Mouse (Mus musculus) heart, adult 2 months (tissue): Measurements from ENCODE around the gene Rbp2. TPM values are rescaled to one million over a fixed set of nuclear protein-coding genes. Genes with fewer than 3 reads are reported as not detected.
A peak's percentile ranks its signal among the peaks of the same experiment; 100 is the strongest.

ENCODE experiments used
- DNase-seq, 2 experiments: peaks; one replicate each; pipeline ENCODE4 v3.0.0; 2021
- H3K27ac ChIP-seq: fragments of 200-600 bp; 2 replicates; pipeline ENCODE4 v1.8.1; 2022
- H3K27me3 ChIP-seq: fragments of 200-500 bp; 2 replicates; pipeline ENCODE4 v1.6.1; 2012; ENCODE audit warnings: mild to moderate bottlenecking, low read length, inconsistent platforms, mixed read lengths; ENCODE audit not compliant: control insufficient read depth, insufficient read depth
- H3K36me3 ChIP-seq: fragments of 200-500 bp; 2 replicates; pipeline ENCODE4 v1.6.1; 2012; ENCODE audit warnings: low read length, inconsistent platforms; ENCODE audit not compliant: control insufficient read depth, insufficient read depth
- H3K4me1 ChIP-seq: fragments of 200-500 bp; 2 replicates; pipeline ENCODE4 v1.6.1; 2011; ENCODE audit warnings: low read length; ENCODE audit not compliant: control insufficient read depth, insufficient read depth
- H3K4me3 ChIP-seq: fragments of 200-600 bp; 2 replicates; pipeline ENCODE4 v1.8.1; 2022
- H3K79me2 ChIP-seq: fragments of 200-500 bp; replicated peaks from 2 replicates; pipeline ENCODE4 v1.6.1; 2012; ENCODE audit warnings: mild to moderate bottlenecking, inconsistent platforms, low read length, moderate library complexity, mixed read lengths; ENCODE audit not compliant: control insufficient read depth, insufficient read depth
- H3K9ac ChIP-seq: fragments of 200-500 bp; 2 replicates; pipeline ENCODE4 v1.6.1; 2012; ENCODE audit warnings: low read depth, mild to moderate bottlenecking, control low read depth, inconsistent platforms, low read length, mixed read lengths
- CTCF ChIP-seq: fragments of 200-600 bp; IDR thresholded peaks from 2 replicates; pipeline ENCODE4 v1.8.1; 2022; ENCODE audit warnings: antibody characterized with exemption, mild to moderate bottlenecking, moderate library complexity
- EP300 ChIP-seq: fragments of 200-500 bp; IDR thresholded peaks from 2 replicates; pipeline ENCODE4 v1.6.1; 2011; ENCODE audit warnings: low read depth, low read length, control low read depth; ENCODE audit not compliant: insufficient read depth
- POLR2A ChIP-seq: fragments of 200-500 bp; IDR thresholded peaks from 2 replicates; pipeline ENCODE4 v1.6.1; 2011; ENCODE audit warnings: mild to moderate bottlenecking, low read depth, low read length, control low read depth; ENCODE audit not compliant: insufficient read depth
- WGBS: fragments of 180-500 bp; shearing (Covaris S2); methylation state at CpG from one replicate; pipeline ENCODE4 v1.1.7; 2018; 5-methylcytosine and 5-hydroxymethylcytosine counted together
- intact Hi-C: fragments of 180-260 bp; cut with DNase I; formaldehyde crosslinking; loops from one replicate; pipeline ENCODE4 v1.15.1; 2025
- polyA plus RNA-seq: library from polyadenylated mRNA; depleted of rRNA; stranded (reverse); fragments of >200 nt; gene quantifications from 2 replicates; pipeline ENCODE4 v1.2.3, GENCODE M21; 2012
- total RNA-seq, 2 experiments: library from RNA; stranded (reverse); gene quantifications; 2 replicates each; pipeline ENCODE4 v1.2.3; 2021

Rbp2 gene
- total and polyA plus RNA-seq, 3 experiments = 0.44 TPM; not detected in 2

- H3K27ac ChIP-seq = no peak overlapping the region
These were observed 4.2 kb downstream of the Rbp2 start for GRCm38 (mm10) chr9:98490128-98490527.

GRCm38 (mm10) chr9:98491071-98491470 is 5.2 kb downstream of the Rbp2 start:
- no peak for DNase-seq
- Histone ChIP-seq H3K27ac (no peak overlapping the region), H3K9ac (no peak overlapping the region), H3K36me3 (no peaks in the 10 kb centered on the region), H3K79me2 (no peaks in the 10 kb centered on the region), H3K4me3 (no peak overlapping the region), H3K27me3 (no peaks in the 10 kb centered on the region; the same call in 1 of the 2 replicates), H3K4me1 (peaks cover 4% of the 10 kb centered on the region; the same call in 1 of the 2 replicates)
- no peak for TF ChIP-seq POLR2A
- TF ChIP-seq EP300 = no peak
- TF ChIP-seq CTCF = no peak
- intact Hi-C loops = no loop called here
- WGBS = 89% methylated on average over 5 of the region's 5 CpGs

More at GRCm38 (mm10) chr9:98490128-98490527, 4.2 kb downstream of the Rbp2 start:
- Histone ChIP-seq H3K27me3 (no peaks in the 10 kb centered on the region; the same call in 1 of the 2 replicates), H3K79me2 (no peaks in the 10 kb centered on the region), H3K36me3 (no peaks in the 10 kb centered on the region), H3K4me3 (no peak overlapping the region), H3K9ac (no peak overlapping the region), H3K4me1 (peaks cover 4% of the 10 kb centered on the region; the same call in 1 of the 2 replicates)
- TF ChIP-seq POLR2A = no peak
- no peak for TF ChIP-seq CTCF
- TF ChIP-seq EP300 = no peak
- intact Hi-C loops = no loop called here
- no peak for DNase-seq
- 49% methylated on average over 4 of the region's 4 CpGs for WGBS

DNA sequence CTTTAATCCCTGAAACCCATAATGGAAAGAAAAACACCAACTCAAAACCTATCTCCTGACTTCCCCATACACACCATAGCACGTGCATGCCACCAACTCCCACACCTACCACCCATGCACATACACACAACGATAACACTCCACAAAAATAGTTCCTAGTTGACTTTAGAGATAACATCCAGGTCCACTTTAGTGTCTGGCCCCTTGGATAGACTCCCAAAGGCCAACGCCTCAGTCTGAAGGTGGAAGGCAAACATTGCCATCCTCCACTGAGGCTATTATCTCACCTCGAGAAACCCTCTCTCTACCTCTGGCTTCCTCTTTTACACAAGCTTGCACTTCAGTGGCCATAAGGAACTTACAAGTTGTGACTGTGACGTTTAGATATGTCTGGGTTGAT is 6.3 kb downstream of the Rbp2 start:
- Histone ChIP-seq H3K27me3 (no peaks in the 10 kb centered on the region; the same call in 1 of the 2 replicates), H3K9ac (no peak overlapping the region), H3K4me1 (peaks cover 7% of the 10 kb centered on the region; the same call in 1 of the 2 replicates), H3K27ac (no peak overlapping the region), H3K4me3 (no peak overlapping the region), H3K79me2 (no peaks in the 10 kb centered on the region), H3K36me3 (no peaks in the 10 kb centered on the region)
- TF ChIP-seq CTCF (no peak), EP300 (no peak), POLR2A (no peak)
- WGBS = 62% methylated on average over 5 of the region's 5 CpGs
- intact Hi-C loops = no loop called here
- DNase-seq = no peak

GRCm38 (mm10) chr9:98492821-98493220 is 6.9 kb downstream of the Rbp2 start:
- Histone ChIP-seq H3K36me3 (no peaks in the 10 kb centered on the region), H3K4me1 (peaks cover 5% of the 10 kb centered on the region), H3K79me2 (no peaks in the 10 kb centered on the region), H3K27ac (no peak overlapping the region), H3K9ac (no peak overlapping the region), H3K27me3 (no peaks in the 10 kb centered on the region; the same call in 1 of the 2 replicates), H3K4me3 (no peak overlapping the region)
- no peak for DNase-seq
- 32% methylated on average over 1 of the region's 1 CpGs for WGBS
- intact Hi-C loops = no loop called here
- TF ChIP-seq POLR2A (no peak), CTCF (no peak), EP300 (no peak)

DNA sequence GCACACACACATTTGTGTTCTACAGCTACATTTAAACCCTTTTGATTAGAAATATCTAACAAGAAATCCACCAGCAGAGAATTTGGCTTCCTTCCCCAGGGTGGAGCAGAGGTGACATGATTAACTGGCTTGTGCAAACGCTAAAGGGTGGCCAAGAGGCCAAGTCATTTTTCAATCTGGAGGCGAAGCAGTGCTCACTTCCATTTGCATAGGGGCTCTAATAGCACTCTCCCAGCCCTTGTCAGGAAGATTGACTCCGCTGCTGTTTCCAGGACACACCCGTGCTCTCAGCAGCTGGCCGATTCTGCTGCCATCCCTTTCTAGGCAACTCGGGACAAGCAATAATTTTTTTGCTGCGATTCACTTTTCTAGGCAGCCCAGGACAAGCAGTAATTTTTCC is 11.2 kb downstream of the Rbp2 start:
- DNase-seq = peak; percentile 27 to 54

DNA sequence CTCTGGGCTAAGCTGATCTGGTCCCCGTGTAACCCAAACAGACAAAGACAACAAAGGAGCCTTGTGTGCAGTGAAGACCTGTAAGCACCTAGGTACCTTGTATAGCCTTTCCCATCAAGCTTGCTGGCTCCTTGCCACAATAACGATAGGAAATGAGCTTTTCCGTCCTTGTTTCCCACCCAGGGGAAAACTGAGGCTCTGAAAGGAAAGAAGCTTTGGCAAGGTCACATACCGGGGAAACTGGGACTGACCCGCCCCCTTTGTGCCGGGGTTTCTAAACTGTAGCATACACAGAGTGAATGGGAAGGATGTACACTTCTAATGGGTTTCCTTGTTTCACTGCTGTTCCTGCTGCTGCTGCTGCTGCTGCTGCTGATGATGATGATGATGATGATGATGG is 12.1 kb downstream of the Rbp2 start:
- no peak for TF ChIP-seq POLR2A
- TF ChIP-seq CTCF = no peak
- no peak for TF ChIP-seq EP300
- WGBS = 25% methylated on average over 6 of the region's 6 CpGs
- Histone ChIP-seq H3K4me3 (no peak overlapping the region), H3K79me2 (no peaks in the 10 kb centered on the region), H3K36me3 (no peaks in the 10 kb centered on the region), H3K27me3 (no peaks in the 10 kb centered on the region), H3K27ac (peak overlapping the region; percentile 40), H3K4me1 (peaks cover 7% of the 10 kb centered on the region), H3K9ac (no peak overlapping the region)
- intact Hi-C loops = loop anchor here (5.0 kb wide), 1 partner anchor 56 kb away; no protein-coding TSS in a partner anchor
- DNase-seq = peak; percentile 49 to 51

More for the DNA sequence above, 11.2 kb downstream of the Rbp2 start:
- WGBS = 18% methylated on average over 7 of the region's 7 CpGs
- H3K27ac ChIP-seq = peak overlapping the region; percentile 40
- H3K36me3 ChIP-seq = no peaks in the 10 kb centered on the region
- H3K79me2 ChIP-seq = no peaks in the 10 kb centered on the region
- no peak overlapping the region for H3K4me3 ChIP-seq
- H3K4me1 ChIP-seq = peaks cover 7% of the 10 kb centered on the region
- H3K27me3 ChIP-seq = no peaks in the 10 kb centered on the region
- no peak overlapping the region for H3K9ac ChIP-seq
- intact Hi-C loops = loop anchor here (5.0 kb wide), 1 partner anchor 55 kb away; no protein-coding TSS in a partner anchor
- TF ChIP-seq POLR2A = no peak
- TF ChIP-seq EP300 = no peak
- no peak for TF ChIP-seq CTCF
